Mouse (Mus musculus): ENCODE measurements around the gene Asna1. TPM values are rescaled to one million over a fixed set of nuclear protein-coding genes. Genes with fewer than 3 reads are reported as not detected.

Asna1 gene
- polyA plus RNA-seq, 1 experiment, result 253 TPM

GRCm38 (mm10) chr8:84976031-84976762 is 48.9 kb downstream of the Asna1 start:
- Histone ChIP-seq H3K36me3 (ENCODE audit: control insufficient read depth, insufficient read depth) (peaks cover 23% of the 10 kb centered on the region), H3K4me3 (ENCODE audit: insufficient read depth, poor library complexity, severe bottlenecking) (peak overlapping the region; percentile 84), H3ac (ENCODE audit: control insufficient read depth, insufficient read length, low read depth) (peak overlapping the region; percentile 77), H3K79me2 (ENCODE audit: control insufficient read depth, insufficient read depth) (peaks cover 41% of the 10 kb centered on the region), H3K27me3 (ENCODE audit: control insufficient read depth, insufficient read depth, insufficient read length) (no peaks in the 10 kb centered on the region), H3K79me3 (ENCODE audit: low read depth) (peaks cover 17% of the 10 kb centered on the region)
- TF ChIP-seq CTCF (IDR thresholded peaks at IDR 0.05; ENCODE audit: control insufficient read depth, insufficient read depth, insufficient read length), result peak; percentile 9
- TF ChIP-seq CEBPB (IDR thresholded peaks at IDR 0.05; ENCODE audit: low read depth), result no peak

GRCm38 (mm10) chr8:84975434-84975833 is 49.6 kb downstream of the Asna1 start:
- no peak overlapping the region for H3K4me3 ChIP-seq (ENCODE audit: insufficient read depth, poor library complexity, severe bottlenecking)
- peaks cover 49% of the 10 kb centered on the region for H3K79me2 ChIP-seq (ENCODE audit: control insufficient read depth, insufficient read depth)
- no peaks in the 10 kb centered on the region for H3K27me3 ChIP-seq (ENCODE audit: control insufficient read depth, insufficient read depth, insufficient read length)
- TF ChIP-seq USF1 (IDR thresholded peaks at IDR 0.05; ENCODE audit: low read depth) (no peak), CTCF (IDR thresholded peaks at IDR 0.05; ENCODE audit: control insufficient read depth, insufficient read depth, insufficient read length) (peak; percentile 60)
- H3K79me3 ChIP-seq (ENCODE audit: low read depth), result peaks cover 23% of the 10 kb centered on the region
- no peak overlapping the region for H3ac ChIP-seq (ENCODE audit: control insufficient read depth, insufficient read length, low read depth)
- H3K36me3 ChIP-seq (ENCODE audit: control insufficient read depth, insufficient read depth), result peaks cover 30% of the 10 kb centered on the region

GRCm38 (mm10) chr8:84974543-84975142 is 50.4 kb downstream of the Asna1 start:
- H3ac ChIP-seq (ENCODE audit: control insufficient read depth, insufficient read length, low read depth), result peak overlapping the region; percentile 8

DNA sequence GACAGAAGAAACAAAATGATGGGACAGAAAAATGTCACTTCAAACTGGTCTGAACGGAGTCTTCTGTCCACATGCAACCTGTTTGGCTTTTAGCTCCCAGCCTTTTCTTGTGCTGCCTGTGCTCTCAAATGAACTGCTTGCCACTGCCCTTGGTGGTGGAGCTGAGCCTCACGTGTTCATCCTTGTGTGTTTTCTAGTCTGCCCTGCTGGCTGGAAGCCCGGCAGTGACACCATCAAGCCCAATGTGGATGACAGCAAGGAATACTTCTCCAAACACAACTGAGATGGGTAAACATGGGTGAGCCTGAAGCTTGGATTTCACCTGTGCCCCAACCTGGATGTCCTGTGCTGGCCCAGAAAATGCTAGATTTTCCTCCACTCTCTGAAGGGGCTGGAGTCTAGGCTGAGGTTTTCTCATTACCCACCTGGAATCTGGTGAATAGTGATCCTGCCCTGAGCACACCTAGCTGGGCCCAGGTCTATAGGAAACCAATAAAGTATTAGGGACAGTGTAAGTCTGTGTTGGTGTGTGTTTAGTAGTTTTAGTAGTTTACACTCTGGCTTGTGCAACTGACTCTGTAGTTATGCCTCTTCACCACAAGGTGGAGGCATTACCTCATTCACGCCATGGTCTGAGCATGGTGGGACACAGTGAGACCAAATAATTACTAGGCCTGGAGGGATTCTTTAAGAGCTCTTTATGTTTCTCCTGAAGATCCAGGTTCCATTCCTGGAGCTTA is 51.1 kb downstream of the Asna1 start:
- Histone ChIP-seq H3ac (ENCODE audit: control insufficient read depth, insufficient read length, low read depth) (no peak overlapping the region), H3K36me3 (ENCODE audit: control insufficient read depth, insufficient read depth) (peaks cover 30% of the 10 kb centered on the region), H3K79me3 (ENCODE audit: low read depth) (peaks cover 31% of the 10 kb centered on the region), H3K4me3 (ENCODE audit: insufficient read depth, poor library complexity, severe bottlenecking) (no peak overlapping the region), H3K79me2 (ENCODE audit: control insufficient read depth, insufficient read depth) (peaks cover 62% of the 10 kb centered on the region), H3K27me3 (ENCODE audit: control insufficient read depth, insufficient read depth, insufficient read length) (no peaks in the 10 kb centered on the region)
- TF ChIP-seq MYOD1 (IDR thresholded peaks at IDR 0.05; ENCODE audit: control insufficient read depth, insufficient read length, low read depth) (no peak), CTCF (IDR thresholded peaks at IDR 0.05; ENCODE audit: control insufficient read depth, insufficient read depth, insufficient read length) (no peak), MAX (IDR thresholded peaks at IDR 0.05) (no peak), USF1 (IDR thresholded peaks at IDR 0.05; ENCODE audit: low read depth) (no peak), FOSL1 (IDR thresholded peaks at IDR 0.05; ENCODE audit: insufficient read depth, low read length, poor library complexity, severe bottlenecking) (no peak), MYOG (IDR thresholded peaks at IDR 0.05; ENCODE audit: control insufficient read depth, extremely low read depth, insufficient read length) (no peak), CEBPB (IDR thresholded peaks at IDR 0.05; ENCODE audit: low read depth) (no peak)

More at GRCm38 (mm10) chr8:84974543-84975142, 50.4 kb downstream of the Asna1 start:
- H3K79me2 ChIP-seq (ENCODE audit: control insufficient read depth, insufficient read depth), result peaks cover 57% of the 10 kb centered on the region
- no peaks in the 10 kb centered on the region for H3K27me3 ChIP-seq (ENCODE audit: control insufficient read depth, insufficient read depth, insufficient read length)
- H3K36me3 ChIP-seq (ENCODE audit: control insufficient read depth, insufficient read depth), result peaks cover 30% of the 10 kb centered on the region
- peaks cover 31% of the 10 kb centered on the region for H3K79me3 ChIP-seq (ENCODE audit: low read depth)
- no peak for TF ChIP-seq CTCF (IDR thresholded peaks at IDR 0.05; ENCODE audit: control insufficient read depth, insufficient read depth, insufficient read length)
- no peak for TF ChIP-seq FOSL1 (IDR thresholded peaks at IDR 0.05; ENCODE audit: insufficient read depth, low read length, poor library complexity, severe bottlenecking)
- TF ChIP-seq MAX (IDR thresholded peaks at IDR 0.05), result no peak
- TF ChIP-seq CEBPB (IDR thresholded peaks at IDR 0.05; ENCODE audit: low read depth), result no peak
- TF ChIP-seq MYOG (IDR thresholded peaks at IDR 0.05; ENCODE audit: control insufficient read depth, extremely low read depth, insufficient read length), result no peak
- no peak for TF ChIP-seq MYOD1 (IDR thresholded peaks at IDR 0.05; ENCODE audit: control insufficient read depth, insufficient read length, low read depth)
- no peak for TF ChIP-seq USF1 (IDR thresholded peaks at IDR 0.05; ENCODE audit: low read depth)
- H3K4me3 ChIP-seq (ENCODE audit: insufficient read depth, poor library complexity, severe bottlenecking), result no peak overlapping the region

- TF ChIP-seq CTCF (IDR thresholded peaks at IDR 0.05; ENCODE audit: control insufficient read depth, insufficient read depth, insufficient read length) (no peak), MAX (IDR thresholded peaks at IDR 0.05) (no peak), USF1 (IDR thresholded peaks at IDR 0.05; ENCODE audit: low read depth) (no peak), MYOD1 (IDR thresholded peaks at IDR 0.05; ENCODE audit: control insufficient read depth, insufficient read length, low read depth) (no peak), CEBPB (IDR thresholded peaks at IDR 0.05; ENCODE audit: low read depth) (no peak), MYOG (IDR thresholded peaks at IDR 0.05; ENCODE audit: control insufficient read depth, extremely low read depth, insufficient read length) (no peak), FOSL1 (IDR thresholded peaks at IDR 0.05; ENCODE audit: insufficient read depth, low read length, poor library complexity, severe bottlenecking) (no peak)
- peaks cover 30% of the 10 kb centered on the region for H3K36me3 ChIP-seq (ENCODE audit: control insufficient read depth, insufficient read depth)
- H3ac ChIP-seq (ENCODE audit: control insufficient read depth, insufficient read length, low read depth), result no peak overlapping the region
- H3K4me3 ChIP-seq (ENCODE audit: insufficient read depth, poor library complexity, severe bottlenecking), result no peak overlapping the region
- H3K27me3 ChIP-seq (ENCODE audit: control insufficient read depth, insufficient read depth, insufficient read length), result no peaks in the 10 kb centered on the region
- peaks cover 60% of the 10 kb centered on the region for H3K79me2 ChIP-seq (ENCODE audit: control insufficient read depth, insufficient read depth)
- H3K79me3 ChIP-seq (ENCODE audit: low read depth), result peaks cover 28% of the 10 kb centered on the region
These were observed 52.0 kb downstream of the Asna1 start for GRCm38 (mm10) chr8:84973079-84973478.
